Mouse (Mus musculus) gastrocnemius, postnatal 10 days (tissue): ENCODE measurements around the gene Hlcs. TPM values are rescaled to one million over a fixed set of nuclear protein-coding genes. Genes with fewer than 3 reads are reported as not detected.

ENCODE experiments used
- DNase-seq: peaks from one replicate; pipeline ENCODE4 v3.0.0; 2021; ENCODE audit warnings: mixed read lengths
- total RNA-seq, 2 experiments: library from RNA; stranded (reverse); gene quantifications; 2 replicates each; pipeline ENCODE4 v1.2.3; 2021

Hlcs gene
- total RNA-seq, 2 experiments from 2014 or later = 7.0 to 7.7 TPM

GRCm38 (mm10) chr16:94290073-94290999 is 23.0 kb downstream of the Hlcs start:
- peak; percentile 75 for DNase-seq

- DNase-seq = peak; percentile 41
Measured at GRCm38 (mm10) chr16:94289138-94290072, 24.0 kb downstream of the Hlcs start.

GRCm38 (mm10) chr16:94287826-94288225 is 25.5 kb downstream of the Hlcs start:
- DNase-seq = no peak

GRCm38 (mm10) chr16:94283972-94284371 is 29.4 kb downstream of the Hlcs start:
- DNase-seq = no peak

GRCm38 (mm10) chr16:94270826-94271225 is 42.5 kb downstream of the Hlcs start:
- no peak for DNase-seq

- peak; percentile 91 for DNase-seq
Measured at GRCm38 (mm10) chr16:94269635-94270034, 43.7 kb downstream of the Hlcs start.

GRCm38 (mm10) chr16:94268205-94268604 is 45.2 kb downstream of the Hlcs start:
- no peak for DNase-seq

- DNase-seq = no peak
Measured at GRCm38 (mm10) chr16:94264611-94265010, 48.8 kb downstream of the Hlcs start.

GRCm38 (mm10) chr16:94262501-94262900 is 50.9 kb downstream of the Hlcs start:
- DNase-seq = no peak

- DNase-seq = no peak
Measured at GRCm38 (mm10) chr16:94260938-94261630, 52.3 kb downstream of the Hlcs start.

- DNase-seq = peak; percentile 83
Measured at GRCm38 (mm10) chr16:94258366-94259310, 54.7 kb downstream of the Hlcs start.

- DNase-seq = no peak
Measured at GRCm38 (mm10) chr16:94255592-94255991, 57.8 kb downstream of the Hlcs start.

GRCm38 (mm10) chr16:94255035-94255434 is 58.3 kb downstream of the Hlcs start:
- no peak for DNase-seq

- no peak for DNase-seq
Measured at GRCm38 (mm10) chr16:94254415-94254891, 58.9 kb downstream of the Hlcs start.

- DNase-seq = no peak
Measured at GRCm38 (mm10) chr16:94253671-94254414, 59.5 kb downstream of the Hlcs start.

- DNase-seq = no peak
Measured at GRCm38 (mm10) chr16:94251756-94252155, 61.6 kb downstream of the Hlcs start.

GRCm38 (mm10) chr16:94250640-94251349 is 62.6 kb downstream of the Hlcs start:
- no peak for DNase-seq

- DNase-seq = no peak
Measured at GRCm38 (mm10) chr16:94250136-94250535, 63.2 kb downstream of the Hlcs start.

GRCm38 (mm10) chr16:94249666-94250065 is 63.7 kb downstream of the Hlcs start:
- DNase-seq = no peak
